Mouse (Mus musculus) T-helper 17 cell (primary cell): Measurements from ENCODE around the gene Ints11.

Experiments
- in situ Hi-C, 2 experiments: fragments of 300-600 bp; cut with MboI, MseI; formaldehyde crosslinking; loops; 1 replicate in 1 of 2; 2 replicates in 1 of 2; pipeline ENCODE4 v1.15.1; 2025; ENCODE audit warnings: high pct_unique_total_duplicates in 2 of 2

Gene Ints11

GRCm38 (mm10) chr4:155891551-155892001, 22.2 kb downstream of the Ints11 start, which contains the start of the genes Pusl1 and Acap3:
TSS of gene Pusl1 (minus strand) at chr4:155891781.
TSS of gene Acap3 (plus strand) at chr4:155891822.
- in situ Hi-C loops: loop anchor here in 1 of 2 experiments (5.0 kb wide), 1 partner anchor 51 kb away; the partner anchor contains the start of gene Ube2j2

- in situ Hi-C loops: loop anchor here in 1 of 2 experiments (5.0 kb wide), 1 partner anchor 50 kb away; the partner anchor contains the start of gene Ube2j2
These were observed 22.7 kb downstream of the Ints11 start for GRCm38 (mm10) chr4:155892017-155892416.

DNA sequence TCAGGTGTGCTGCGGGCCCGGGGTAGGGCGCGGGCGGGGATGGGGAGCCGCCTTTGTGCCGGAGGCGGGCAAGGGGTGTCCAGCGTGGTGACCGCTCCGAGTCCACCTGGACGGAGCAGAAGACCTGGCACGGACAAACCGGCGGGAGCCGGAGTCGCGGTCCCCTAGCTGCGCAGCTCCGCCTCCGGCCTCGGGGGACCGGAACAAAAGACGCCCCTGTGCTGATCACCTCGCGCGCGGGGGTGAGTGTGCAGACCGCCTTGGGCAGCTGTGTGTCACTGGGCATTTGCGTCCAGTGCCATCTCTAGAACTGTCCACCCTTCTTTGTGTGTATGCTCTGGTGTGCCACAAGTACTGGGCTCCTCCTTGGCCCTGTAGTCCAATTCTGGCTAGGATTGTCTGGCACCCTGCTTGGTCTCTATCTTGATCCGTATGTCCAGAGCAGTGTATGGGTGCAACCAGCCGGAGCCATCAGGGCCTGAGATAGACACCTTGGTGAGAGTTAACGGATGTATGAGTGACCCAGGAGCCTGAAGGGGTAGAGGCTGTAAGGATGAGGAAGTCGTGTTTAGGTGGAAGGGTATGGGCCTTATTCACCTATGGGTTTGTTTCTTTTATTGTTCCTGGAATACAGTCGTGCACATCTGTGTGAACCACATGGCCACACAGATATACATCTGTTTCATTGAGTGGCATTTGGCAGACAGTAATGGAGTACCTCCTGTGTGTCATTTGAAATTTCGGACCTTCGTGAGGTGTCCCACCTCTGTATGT, 23.3 kb downstream of the Ints11 start:
- in situ Hi-C loops: loop anchor here in 1 of 2 experiments (5.0 kb wide), 1 partner anchor 50 kb away; the partner anchor contains the start of gene Ube2j2

DNA sequence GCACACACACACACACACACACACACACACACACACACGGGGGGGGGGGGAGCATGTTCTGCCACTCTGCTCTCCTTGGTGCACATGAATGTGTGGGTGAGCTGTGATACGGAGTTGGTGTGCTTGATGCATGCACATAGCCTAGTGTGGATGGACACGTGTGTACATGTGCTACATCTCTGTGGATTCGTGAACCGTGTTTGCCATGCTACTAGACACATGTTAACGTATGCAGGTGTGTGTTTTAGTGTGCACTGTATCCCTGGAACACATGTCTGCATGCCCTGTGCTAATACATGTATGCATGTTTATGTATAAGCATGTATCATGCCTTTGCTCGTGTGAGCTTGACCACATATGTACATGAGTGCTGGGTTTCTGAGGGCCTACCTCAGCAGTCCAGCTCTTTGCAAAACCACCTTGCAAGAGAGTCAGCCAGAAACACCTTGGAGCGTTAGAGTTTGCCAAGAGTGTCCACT, 23.9 kb downstream of the Ints11 start:
- in situ Hi-C loops: loop anchor here in 1 of 2 experiments (5.0 kb wide), 1 partner anchor 49 kb away; the partner anchor contains the start of gene Ube2j2

- in situ Hi-C loops: loop anchor here in 1 of 2 experiments (5.0 kb wide), 1 partner anchor 48 kb away; the partner anchor contains the start of gene Ube2j2
These were observed 25.1 kb downstream of the Ints11 start for GRCm38 (mm10) chr4:155894311-155894881.

DNA sequence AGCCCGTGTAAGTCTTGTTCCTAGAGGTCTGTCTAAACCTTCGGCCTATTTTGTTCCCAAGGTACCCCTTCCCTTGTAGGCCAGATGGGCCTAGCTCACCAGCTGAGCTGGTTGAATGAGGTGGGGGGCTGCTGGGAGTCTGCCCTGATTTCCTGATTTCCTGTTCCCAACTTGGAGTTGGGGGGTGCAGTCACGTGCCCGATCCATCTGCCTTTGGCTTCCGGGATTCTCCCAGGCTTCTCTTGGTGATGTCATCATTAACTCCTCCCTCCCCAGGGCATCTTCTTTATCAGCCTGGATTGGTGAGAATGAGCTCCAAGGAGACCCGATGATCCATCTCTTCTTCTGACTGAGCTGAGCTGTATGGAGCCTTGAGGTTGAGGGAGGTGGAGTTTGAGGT, 25.9 kb downstream of the Ints11 start:
- in situ Hi-C loops: no loop called here

DNA sequence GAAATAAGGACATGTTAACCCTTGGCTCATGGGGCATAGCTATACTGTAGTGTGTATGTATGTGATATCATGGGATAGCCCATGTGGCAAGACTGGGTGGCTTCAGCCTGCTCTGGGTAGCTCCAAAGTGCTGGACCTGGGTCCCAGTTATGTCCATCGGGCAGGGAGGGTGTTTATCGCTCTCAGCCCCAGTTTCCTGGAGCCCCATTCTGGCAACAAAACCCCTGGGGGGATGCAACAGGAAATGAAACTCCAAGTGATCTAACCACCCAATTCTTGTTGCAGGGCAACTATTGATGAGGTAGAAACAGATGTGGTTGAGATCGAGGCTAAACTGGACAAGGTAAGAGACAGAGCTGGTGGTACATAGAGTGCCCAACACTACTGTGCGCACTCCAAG, 26.5 kb downstream of the Ints11 start:
- in situ Hi-C loops: no loop called here

- in situ Hi-C loops: no loop called here
These were observed 27.1 kb downstream of the Ints11 start for GRCm38 (mm10) chr4:155896461-155896860.

GRCm38 (mm10) chr4:155898318-155898717, 29.0 kb downstream of the Ints11 start:
- in situ Hi-C loops: no loop called here

GRCm38 (mm10) chr4:155899355-155899754, 30.0 kb downstream of the Ints11 start:
- in situ Hi-C loops: no loop called here

GRCm38 (mm10) chr4:155901205-155901604, 31.9 kb downstream of the Ints11 start:
- in situ Hi-C loops: no loop called here

DNA sequence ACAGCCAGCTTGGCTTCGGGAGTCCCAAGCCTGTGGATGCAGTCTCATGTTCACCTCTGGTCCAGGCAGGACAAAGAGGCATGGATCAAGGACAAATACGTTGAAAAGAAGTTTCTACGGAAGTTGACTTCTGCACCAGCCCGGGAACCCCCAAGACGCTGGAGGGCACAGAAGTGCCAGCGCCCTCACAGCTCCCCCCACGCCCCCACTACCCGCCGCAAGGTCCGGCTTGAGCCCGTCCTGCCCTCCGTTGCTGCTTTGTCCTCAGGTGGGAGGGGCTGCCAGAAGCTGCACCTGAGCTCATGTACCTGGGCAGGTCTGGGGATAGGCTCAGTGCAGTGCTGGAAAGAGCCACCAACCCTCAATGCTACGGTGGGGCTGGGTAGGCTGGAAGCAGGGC, 33.9 kb downstream of the Ints11 start:
- in situ Hi-C loops: no loop called here

- in situ Hi-C loops: loop anchor here in 1 of 2 experiments (5.0 kb wide), 1 partner anchor 68 kb away; no protein-coding TSS in a partner anchor
These were observed 35.2 kb downstream of the Ints11 start for GRCm38 (mm10) chr4:155904318-155905102.

GRCm38 (mm10) chr4:155905634-155906033, 36.3 kb downstream of the Ints11 start:
- in situ Hi-C loops: loop anchor here in 1 of 2 experiments (5.0 kb wide), 1 partner anchor 67 kb away; no protein-coding TSS in a partner anchor

DNA sequence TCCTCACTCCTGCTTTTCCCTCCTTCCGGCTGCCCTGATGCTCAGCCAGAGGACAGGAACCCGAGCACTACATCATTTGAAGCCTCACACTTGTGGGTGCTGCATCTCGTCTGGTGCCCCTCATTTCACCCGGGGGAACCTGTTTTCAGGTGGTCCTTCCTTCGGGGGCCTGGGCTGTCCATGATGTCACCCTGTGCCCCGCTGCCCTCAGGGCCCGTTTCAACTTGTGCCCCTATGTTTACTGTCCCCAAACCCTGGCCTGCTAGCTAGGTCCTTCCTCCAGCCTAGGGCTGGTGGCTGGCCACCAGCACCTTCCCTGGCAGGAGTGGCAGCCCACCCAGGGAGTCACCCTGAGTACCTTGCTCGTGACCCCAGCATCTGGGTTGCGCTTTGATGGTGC, 36.8 kb downstream of the Ints11 start:
- in situ Hi-C loops: loop anchor here in 1 of 2 experiments (5.0 kb wide), 1 partner anchor 66 kb away; no protein-coding TSS in a partner anchor

DNA sequence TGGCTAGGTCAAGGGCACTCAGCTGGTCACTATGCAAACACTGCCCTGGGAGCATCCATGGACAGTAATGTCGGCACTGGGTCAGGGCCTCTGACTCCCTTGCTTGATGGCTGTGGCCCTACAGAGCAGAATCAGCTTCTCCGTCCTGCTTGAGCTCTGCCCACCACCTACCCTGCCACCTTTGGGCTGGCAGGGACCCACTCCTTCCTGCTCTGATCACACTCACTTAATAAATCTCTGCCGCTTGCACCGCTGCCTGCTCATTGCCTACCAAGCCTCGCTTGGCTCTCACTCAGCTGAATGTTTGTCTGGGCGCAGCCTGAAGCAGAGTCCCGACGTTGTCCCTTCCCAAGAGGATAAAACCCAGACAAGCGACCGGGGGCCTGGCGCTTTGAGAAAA, 37.7 kb downstream of the Ints11 start:
- in situ Hi-C loops: loop anchor here in 1 of 2 experiments (5.0 kb wide), 1 partner anchor 65 kb away; no protein-coding TSS in a partner anchor

- in situ Hi-C loops: loop anchor here in 1 of 2 experiments (5.0 kb wide), 1 partner anchor 64 kb away; no protein-coding TSS in a partner anchor
These were observed 38.9 kb downstream of the Ints11 start for GRCm38 (mm10) chr4:155908281-155908680.

DNA sequence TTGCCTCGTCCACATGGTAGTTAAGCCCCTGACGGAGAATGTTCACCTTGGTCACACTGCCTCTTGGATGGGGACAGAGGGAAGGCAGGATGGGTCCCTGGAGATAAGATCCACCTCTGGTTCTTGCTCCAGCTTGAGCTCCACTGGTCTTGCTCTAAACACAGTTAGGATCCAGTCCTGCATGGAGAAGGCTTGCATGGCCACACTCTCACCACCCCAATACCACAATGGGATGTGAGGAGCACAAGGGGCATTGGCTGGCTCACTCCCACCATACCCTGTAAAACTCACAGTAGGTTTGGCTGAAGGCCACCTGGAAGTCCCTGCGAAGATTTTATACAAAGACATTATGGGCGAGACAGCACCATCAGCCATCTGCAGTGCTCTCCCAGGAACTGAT, 39.4 kb downstream of the Ints11 start:
- in situ Hi-C loops: loop anchor here in 1 of 2 experiments (5.0 kb wide), 1 partner anchor 64 kb away; no protein-coding TSS in a partner anchor

DNA sequence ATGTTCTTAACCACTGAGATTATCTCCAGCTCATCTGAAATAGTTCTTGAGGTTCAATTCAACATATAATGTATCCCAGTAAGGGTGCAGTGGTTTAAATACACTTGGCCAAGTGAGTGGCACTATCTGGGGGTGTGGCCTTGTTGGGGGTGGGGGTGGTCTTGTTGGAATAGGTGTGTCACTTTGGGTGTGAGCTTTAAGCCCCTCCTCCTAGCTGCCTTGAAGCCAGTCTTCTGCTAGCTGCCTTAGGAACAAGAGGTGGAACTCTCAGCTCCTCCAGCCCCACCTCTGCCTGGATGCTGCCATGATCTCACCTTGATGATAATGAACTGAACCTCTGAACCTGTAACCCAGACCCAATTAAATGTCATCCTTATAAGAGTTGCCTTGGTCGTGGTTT, 62.7 kb downstream of the Ints11 start:
- in situ Hi-C loops: no loop called here
